Mouse (Mus musculus) v-Abl transformed pro-B cells (cell line): Measurements from ENCODE around the gene 1700020N01Rik.

Source experiments
- in situ Hi-C, 2 experiments: fragments of 400-800 bp; cut with MboI; formaldehyde crosslinking; loops; one replicate each; pipeline ENCODE4 v1.15.1; 2025; ENCODE audit not compliant: unreplicated experiment in 2 of 2

Gene 1700020N01Rik

GRCm38 (mm10) chr10:21659576-21660246 lies 66.8 kb downstream of the 1700020N01Rik start:
- in situ Hi-C loops: no loop called here

DNA sequence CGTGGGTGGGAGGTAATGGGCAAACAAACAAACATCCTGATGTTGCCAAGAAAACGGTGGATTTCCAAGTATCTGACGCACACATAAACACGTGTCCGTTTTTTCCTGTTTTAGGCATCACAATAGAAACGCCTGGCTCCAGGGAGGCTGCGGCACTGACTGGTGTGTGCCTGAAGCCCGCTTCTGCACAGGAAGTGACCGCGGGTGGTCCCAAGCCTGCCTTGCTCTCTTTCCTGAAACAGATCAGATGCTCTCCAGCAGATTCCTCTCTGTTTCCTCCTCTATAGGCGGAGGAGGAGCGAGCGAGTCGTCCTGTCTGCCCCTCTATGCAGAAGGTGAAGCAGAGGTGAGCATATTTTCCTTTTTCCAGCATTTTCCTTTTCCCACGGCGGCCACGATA lies 76.0 kb downstream of the 1700020N01Rik start:
- in situ Hi-C loops: no loop called here

GRCm38 (mm10) chr10:21669750-21670161 lies 76.8 kb downstream of the 1700020N01Rik start:
- in situ Hi-C loops: loop anchor here in 1 of 2 experiments (5.0 kb wide), 1 partner anchor 47 kb away; no protein-coding TSS in a partner anchor

GRCm38 (mm10) chr10:21670168-21670567 lies 77.2 kb downstream of the 1700020N01Rik start:
- in situ Hi-C loops: loop anchor here in 1 of 2 experiments (5.0 kb wide), 1 partner anchor 48 kb away; no protein-coding TSS in a partner anchor
